Mouse (Mus musculus) brain, embryonic 14.5 days (tissue): ENCODE measurements at regions not wholly inside any gene's neighbourhood (a gene's known extent, or its start where the extent isn't known, plus 50 kb on each side); places are given as distances from the start of the nearest gene placed in this dataset.

Experiments
- CTCF ChIP-seq: fragments of 200-500 bp; IDR thresholded peaks from 2 replicates; pipeline ENCODE4 v1.5.1; 2012; ENCODE audit warnings: inconsistent platforms, mild to moderate bottlenecking, moderate library complexity, borderline replicate concordance; ENCODE audit not compliant: insufficient read depth, insufficient read length; ENCODE audit errors: extremely low read depth
- POLR2A ChIP-seq: fragments of 200-500 bp; IDR thresholded peaks from 2 replicates; pipeline ENCODE4 v1.6.1; 2012; ENCODE audit warnings: mild to moderate bottlenecking, inconsistent platforms, borderline replicate concordance; ENCODE audit not compliant: poor library complexity, insufficient read depth, insufficient read length, severe bottlenecking; ENCODE audit errors: extremely low read depth

- TF ChIP-seq CTCF, result no peak
- TF ChIP-seq POLR2A, result no peak
Observed at GRCm38 (mm10) chr1:122230442-122230841, 662.7 kb upstream of the Ddx18 start.
